Mouse (Mus musculus): ENCODE data around the gene Iqub. TPM values are rescaled to one million over a fixed set of nuclear protein-coding genes. Genes with fewer than 3 reads are reported as not detected.

Iqub gene
- polyA plus RNA-seq, 1 experiment from 2014 or later: 0.19 TPM

GRCm38 (mm10) chr6:24530711-24531420, 16.0 kb upstream of the Iqub start:
- DNase-seq (ENCODE audit: extremely low spot score, low spot score): no peak
- no peak overlapping the region for H3K4me3 ChIP-seq

GRCm38 (mm10) chr6:24530166-24530565, 15.3 kb upstream of the Iqub start:
- peak; percentile 26 for DNase-seq (ENCODE audit: extremely low spot score, low spot score)
- Histone ChIP-seq H3K36me3 (replicated peaks) (no peaks in the 10 kb centered on the region), H3K4me1 (peaks cover 27% of the 10 kb centered on the region), H3K27me3 (ENCODE audit: poor library complexity, severe bottlenecking) (no peaks in the 10 kb centered on the region), H3K9me3 (no peaks in the 10 kb centered on the region), H3K27ac (no peak overlapping the region), H3K4me3 (no peak overlapping the region)
- 34% methylated on average over 4 of the region's 4 CpGs for WGBS

More at GRCm38 (mm10) chr6:24530711-24531420, 16.0 kb upstream of the Iqub start:
- peaks cover 25% of the 10 kb centered on the region for H3K4me1 ChIP-seq
- no peaks in the 10 kb centered on the region for H3K27me3 ChIP-seq (ENCODE audit: poor library complexity, severe bottlenecking)
- 70% methylated on average over 11 of the region's 11 CpGs for WGBS
- no peak overlapping the region for H3K27ac ChIP-seq
- H3K36me3 ChIP-seq (replicated peaks): no peaks in the 10 kb centered on the region
- H3K9me3 ChIP-seq: no peaks in the 10 kb centered on the region

- DNase-seq (ENCODE audit: extremely low spot score, low spot score): no peak
- no peaks in the 10 kb centered on the region for H3K27me3 ChIP-seq (ENCODE audit: poor library complexity, severe bottlenecking)
- no peaks in the 10 kb centered on the region for H3K9me3 ChIP-seq
- peaks cover 27% of the 10 kb centered on the region for H3K4me1 ChIP-seq
- WGBS: 55% methylated on average over 2 of the region's 2 CpGs
- H3K36me3 ChIP-seq (replicated peaks): peaks cover 8% of the 10 kb centered on the region
- H3K4me3 ChIP-seq: peak within 1 kb of the TSS; percentile 82
- H3K27ac ChIP-seq: peak within 1 kb of the TSS; percentile 80
Measured at GRCm38 (mm10) chr6:24528064-24528243, 13.1 kb upstream of the Iqub start, which contains the start of gene Asb15. Asb15 (plus strand) TSS chr6:24528144.

- Histone ChIP-seq H3K4me3 (peak within 1 kb of the TSS; percentile 82), H3K9me3 (no peaks in the 10 kb centered on the region), H3K27me3 (ENCODE audit: poor library complexity, severe bottlenecking) (no peaks in the 10 kb centered on the region), H3K27ac (peak within 1 kb of the TSS; percentile 80), H3K4me1 (peaks cover 27% of the 10 kb centered on the region), H3K36me3 (replicated peaks) (peaks cover 11% of the 10 kb centered on the region)
- under 1% methylated on average over 53 of the region's 53 CpGs for WGBS
- DNase-seq (ENCODE audit: extremely low spot score, low spot score): peak; percentile 91
Measured at GRCm38 (mm10) chr6:24527155-24528063, 12.5 kb upstream of the Iqub start, which contains the start of gene Ndufa5. Ndufa5 (minus strand) TSS chr6:24528013.

- Histone ChIP-seq H3K4me3 (peak overlapping the region; percentile 82; the same call in 1 of the 2 replicates), H3K27ac (no peak overlapping the region), H3K27me3 (ENCODE audit: poor library complexity, severe bottlenecking) (no peaks in the 10 kb centered on the region), H3K36me3 (replicated peaks) (peaks cover 28% of the 10 kb centered on the region), H3K9me3 (no peaks in the 10 kb centered on the region), H3K4me1 (peaks cover 22% of the 10 kb centered on the region)
- 92% methylated on average over 3 of the region's 3 CpGs for WGBS
- no peak for DNase-seq (ENCODE audit: extremely low spot score, low spot score)
Measured at GRCm38 (mm10) chr6:24525705-24526104, 10.8 kb upstream of the Iqub start.

GRCm38 (mm10) chr6:24516197-24516596, 1.3 kb upstream of the Iqub start:
- no peaks in the 10 kb centered on the region for H3K9me3 ChIP-seq
- peaks cover 29% of the 10 kb centered on the region for H3K36me3 ChIP-seq (replicated peaks)
- no peak for DNase-seq (ENCODE audit: extremely low spot score, low spot score)
- H3K4me1 ChIP-seq: peaks cover 13% of the 10 kb centered on the region
- H3K4me3 ChIP-seq: no peak overlapping the region
- 43% methylated on average over 2 of the region's 2 CpGs for WGBS
- no peak overlapping the region for H3K27ac ChIP-seq
- H3K27me3 ChIP-seq (ENCODE audit: poor library complexity, severe bottlenecking): no peaks in the 10 kb centered on the region

GRCm38 (mm10) chr6:24504141-24504540, 10.7 kb downstream of the Iqub start:
- WGBS: 86% methylated on average over 2 of the region's 2 CpGs

GRCm38 (mm10) chr6:24490341-24490740, 24.5 kb downstream of the Iqub start:
- no peaks in the 10 kb centered on the region for H3K36me3 ChIP-seq (replicated peaks)
- no peaks in the 10 kb centered on the region for H3K9me3 ChIP-seq
- no peak for DNase-seq (ENCODE audit: extremely low spot score, low spot score)
- H3K4me3 ChIP-seq: no peak overlapping the region
- no peaks in the 10 kb centered on the region for H3K4me1 ChIP-seq
- WGBS: 14% methylated on average over 1 of the region's 1 CpGs
- H3K27me3 ChIP-seq (ENCODE audit: poor library complexity, severe bottlenecking): no peaks in the 10 kb centered on the region
- no peak overlapping the region for H3K27ac ChIP-seq

More at GRCm38 (mm10) chr6:24504141-24504540, 10.7 kb downstream of the Iqub start:
- no peak for DNase-seq (ENCODE audit: extremely low spot score, low spot score)
- H3K27ac ChIP-seq: no peak overlapping the region
- H3K27me3 ChIP-seq (ENCODE audit: poor library complexity, severe bottlenecking): no peaks in the 10 kb centered on the region
- H3K9me3 ChIP-seq: no peaks in the 10 kb centered on the region
- H3K36me3 ChIP-seq (replicated peaks): no peaks in the 10 kb centered on the region
- H3K4me3 ChIP-seq: no peak overlapping the region
- no peaks in the 10 kb centered on the region for H3K4me1 ChIP-seq

GRCm38 (mm10) chr6:24486530-24486929, 28.3 kb downstream of the Iqub start:
- no peaks in the 10 kb centered on the region for H3K27me3 ChIP-seq (ENCODE audit: poor library complexity, severe bottlenecking)
- no peak overlapping the region for H3K27ac ChIP-seq
- no peak for DNase-seq (ENCODE audit: extremely low spot score, low spot score)
- no peak overlapping the region for H3K4me3 ChIP-seq
- 89% methylated on average over 5 of the region's 5 CpGs for WGBS
- no peaks in the 10 kb centered on the region for H3K4me1 ChIP-seq
- H3K36me3 ChIP-seq (replicated peaks): no peaks in the 10 kb centered on the region
- H3K9me3 ChIP-seq: no peaks in the 10 kb centered on the region

- whole genome bisulfite sequencing: 32% methylated on average over 1 of the region's 1 CpGs
- Histone ChIP-seq H3K27me3 (ENCODE audit: poor library complexity, severe bottlenecking) (peaks cover 27% of the 10 kb centered on the region), H3K4me3 (no peak overlapping the region), H3K27ac (no peak overlapping the region), H3K36me3 (replicated peaks) (no peaks in the 10 kb centered on the region), H3K9me3 (no peaks in the 10 kb centered on the region), H3K4me1 (peaks cover 26% of the 10 kb centered on the region)
- DNase-seq (ENCODE audit: extremely low spot score, low spot score): peak; percentile 35
Measured at GRCm38 (mm10) chr6:24470571-24471132, 44.2 kb downstream of the Iqub start.

GRCm38 (mm10) chr6:24470135-24470534, 44.7 kb downstream of the Iqub start:
- Histone ChIP-seq H3K27me3 (ENCODE audit: poor library complexity, severe bottlenecking) (peaks cover 27% of the 10 kb centered on the region), H3K27ac (no peak overlapping the region), H3K4me1 (peaks cover 26% of the 10 kb centered on the region), H3K9me3 (no peaks in the 10 kb centered on the region), H3K36me3 (replicated peaks) (no peaks in the 10 kb centered on the region), H3K4me3 (no peak overlapping the region)
- WGBS: 83% methylated on average over 2 of the region's 2 CpGs
- DNase-seq (ENCODE audit: extremely low spot score, low spot score): no peak

GRCm38 (mm10) chr6:24456097-24456496, 58.8 kb downstream of the Iqub start:
- 44% methylated on average over 7 of the region's 7 CpGs for WGBS
- peak; percentile 18 for DNase-seq (ENCODE audit: extremely low spot score, low spot score)

More at GRCm38 (mm10) chr6:24456097-24456496, 58.8 kb downstream of the Iqub start:
- H3K9me3 ChIP-seq: no peaks in the 10 kb centered on the region
- no peaks in the 10 kb centered on the region for H3K27me3 ChIP-seq (ENCODE audit: poor library complexity, severe bottlenecking)
- no peak overlapping the region for H3K27ac ChIP-seq
- no peak overlapping the region for H3K4me3 ChIP-seq
- no peaks in the 10 kb centered on the region for H3K4me1 ChIP-seq
- no peaks in the 10 kb centered on the region for H3K36me3 ChIP-seq (replicated peaks)
